Mouse (Mus musculus): ENCODE results near the gene Myl6b. TPM values are rescaled to one million over a fixed set of nuclear protein-coding genes. Genes with fewer than 3 reads are reported as not detected.
A peak's percentile ranks its signal among the peaks of the same experiment; 100 is the strongest.

Gene Myl6b
- total and polyA plus RNA-seq, 3 experiments: 2.0 to 14.7 (median 11.4) TPM

DNA sequence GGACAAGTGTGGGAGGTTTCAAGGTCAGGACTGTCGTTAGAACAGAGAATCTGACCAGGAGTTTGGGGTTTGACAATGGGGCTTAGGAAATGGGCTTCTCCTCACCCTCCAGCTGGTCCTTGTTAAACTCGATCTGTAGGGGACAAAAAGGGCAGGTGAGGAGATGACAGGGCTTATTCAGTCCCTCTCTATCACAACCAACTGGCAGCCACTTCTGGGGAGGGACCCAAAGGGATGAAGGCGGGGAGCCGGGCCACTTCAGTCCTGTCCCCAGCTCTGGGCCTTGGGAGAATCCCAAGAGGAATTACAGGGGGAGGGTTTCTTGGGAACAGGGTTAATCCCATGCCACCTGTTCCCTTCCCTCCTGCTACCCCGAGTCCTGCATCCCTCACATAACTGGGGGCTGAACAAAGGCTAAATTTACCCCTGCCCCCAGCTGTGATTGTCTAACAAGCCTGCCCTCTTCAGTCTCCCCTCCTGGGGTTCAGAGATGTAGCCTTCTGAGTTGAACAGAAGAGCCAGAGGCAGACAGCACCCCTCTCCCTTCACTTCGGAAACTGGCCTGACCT lies 1.9 kb downstream of the Myl6b start:
- TF ChIP-seq TAL1 (conservative IDR thresholded peaks at IDR 0.05; ENCODE audit: low read depth, low read length) (no peak), GATA1 (IDR thresholded peaks at IDR 0.05; ENCODE audit: borderline replicate concordance, low read length) (no peak), POLR2AphosphoS5 (IDR thresholded peaks at IDR 0.05; ENCODE audit: insufficient replicate concordance, low read depth, low read length) (no peak)
- Histone ChIP-seq H3K27me3 (ENCODE audit: insufficient read depth, low read length) (no peaks in the 10 kb centered on the region), H3K9me3 (replicated peaks) (no peaks in the 10 kb centered on the region), H3K4me3 (ENCODE audit: low read depth, low read length) (no peak overlapping the region; the same call in 1 of the 2 replicates), H3K4me1 (ENCODE audit: insufficient read depth, low read depth, low read length) (peaks cover 69% of the 10 kb centered on the region), H3K36me3 (replicated peaks) (peaks cover 36% of the 10 kb centered on the region)
- DNase-seq (ENCODE audit: low spot score) (no peak), ATAC-seq (ENCODE audit: extremely low read depth, insufficient number of reproducible peaks, low FRiP score, poor library complexity, severe bottlenecking) (no peak)

DNA sequence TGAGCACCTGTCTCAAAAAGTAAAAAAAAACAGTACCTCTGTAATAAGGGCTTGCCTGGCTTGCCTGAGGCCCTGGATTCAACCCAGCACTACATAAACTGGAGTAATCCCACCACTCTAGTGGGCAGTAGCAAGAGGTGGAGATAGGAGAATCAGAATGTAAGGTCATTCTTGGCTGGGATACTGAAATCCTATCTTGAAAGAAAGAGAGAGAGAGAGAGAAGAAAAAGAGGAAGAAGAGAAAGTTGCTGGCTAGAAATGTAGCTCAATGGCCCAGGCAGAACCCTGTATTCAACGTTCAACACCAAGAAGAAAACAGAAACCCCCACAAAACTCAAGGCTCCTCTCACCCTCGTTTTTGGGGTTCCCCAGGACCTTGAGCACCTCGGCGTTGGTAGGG lies 2.6 kb downstream of the Myl6b start:
- H3K36me3 ChIP-seq (replicated peaks): peaks cover 40% of the 10 kb centered on the region
- no peak overlapping the region; the same call in 1 of the 2 replicates for H3K4me3 ChIP-seq (ENCODE audit: low read depth, low read length)
- peaks cover 76% of the 10 kb centered on the region for H3K4me1 ChIP-seq (ENCODE audit: insufficient read depth, low read depth, low read length)
- DNase-seq (ENCODE audit: low spot score): no peak
- H3K9me3 ChIP-seq (replicated peaks): no peaks in the 10 kb centered on the region
- TF ChIP-seq GATA2 (IDR thresholded peaks at IDR 0.05; ENCODE audit: borderline replicate concordance, low read depth, low read length) (no peak), TAL1 (conservative IDR thresholded peaks at IDR 0.05; ENCODE audit: low read depth, low read length) (no peak), CTCF (IDR thresholded peaks at IDR 0.05; ENCODE audit: low read depth, low read length) (no peak), POLR2AphosphoS5 (IDR thresholded peaks at IDR 0.05; ENCODE audit: insufficient replicate concordance, low read depth, low read length) (no peak), GATA1 (IDR thresholded peaks at IDR 0.05; ENCODE audit: borderline replicate concordance, low read length) (no peak)
- no peak for ATAC-seq (ENCODE audit: extremely low read depth, insufficient number of reproducible peaks, low FRiP score, poor library complexity, severe bottlenecking)
- H3K27me3 ChIP-seq (ENCODE audit: insufficient read depth, low read length): no peaks in the 10 kb centered on the region

DNA sequence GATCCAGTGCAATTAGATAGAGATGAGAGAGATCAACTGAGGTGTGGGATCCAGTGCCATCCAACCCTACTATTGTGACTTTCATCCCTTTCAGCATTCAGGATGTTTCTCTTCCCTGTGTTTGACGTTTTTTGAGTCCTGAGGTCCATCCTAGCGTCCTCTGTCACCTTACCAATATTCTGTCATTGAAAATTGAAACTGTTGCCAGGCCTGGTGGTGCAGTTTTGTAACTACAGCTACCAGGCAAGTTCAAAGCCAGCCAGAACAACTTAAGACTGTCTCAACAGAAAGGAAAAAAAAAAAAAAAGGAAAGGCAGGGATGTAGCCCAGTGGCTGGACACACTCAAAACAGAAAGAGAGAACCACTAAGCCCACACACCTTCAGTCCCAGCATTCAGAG lies 3.2 kb downstream of the Myl6b start:
- peaks cover 46% of the 10 kb centered on the region for H3K36me3 ChIP-seq (replicated peaks)
- ATAC-seq (ENCODE audit: extremely low read depth, insufficient number of reproducible peaks, low FRiP score, poor library complexity, severe bottlenecking) (no peak), DNase-seq (ENCODE audit: low spot score) (no peak)
- no peaks in the 10 kb centered on the region for H3K9me3 ChIP-seq (replicated peaks)
- H3K27me3 ChIP-seq (ENCODE audit: insufficient read depth, low read length): no peaks in the 10 kb centered on the region
- H3K4me3 ChIP-seq (ENCODE audit: low read depth, low read length): peak overlapping the region; percentile 73
- H3K4me1 ChIP-seq (ENCODE audit: insufficient read depth, low read depth, low read length): peaks cover 75% of the 10 kb centered on the region
- no peak for TF ChIP-seq GATA2 (IDR thresholded peaks at IDR 0.05; ENCODE audit: borderline replicate concordance, low read depth, low read length)
- TF ChIP-seq GATA1 (IDR thresholded peaks at IDR 0.05; ENCODE audit: borderline replicate concordance, low read length): no peak
- no peak for TF ChIP-seq CTCF (IDR thresholded peaks at IDR 0.05; ENCODE audit: low read depth, low read length)
- TF ChIP-seq POLR2AphosphoS5 (IDR thresholded peaks at IDR 0.05; ENCODE audit: insufficient replicate concordance, low read depth, low read length): no peak
- TF ChIP-seq TAL1 (conservative IDR thresholded peaks at IDR 0.05; ENCODE audit: low read depth, low read length): no peak

DNA sequence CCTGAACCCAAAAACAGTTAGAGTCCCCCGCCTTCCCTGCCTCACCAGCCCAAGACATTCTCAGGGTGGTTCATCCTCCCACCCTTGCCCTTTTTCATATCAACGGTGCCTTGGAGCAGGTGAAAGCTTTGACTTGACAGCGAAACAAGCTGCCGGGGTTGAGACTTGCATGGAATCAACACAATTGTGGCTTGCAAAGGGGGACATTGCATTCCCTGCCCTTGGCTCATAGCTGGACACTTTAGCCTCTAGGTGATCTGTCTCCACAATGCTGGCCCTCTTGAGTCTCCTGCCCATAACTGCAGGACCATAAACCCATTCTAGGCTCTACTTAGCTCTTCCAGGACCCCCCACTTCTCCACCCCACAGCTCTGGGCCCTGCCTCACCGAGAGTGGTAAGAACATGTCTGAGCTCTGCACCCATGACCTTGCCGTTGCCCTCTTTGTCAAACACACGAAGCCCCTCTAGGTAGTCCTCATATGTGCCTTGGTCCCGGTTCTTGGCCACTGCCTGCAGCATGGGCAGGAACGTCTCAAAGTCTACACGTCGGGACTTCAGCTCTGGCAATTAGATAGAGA lies 3.7 kb downstream of the Myl6b start:
- peaks cover 75% of the 10 kb centered on the region for H3K4me1 ChIP-seq (ENCODE audit: insufficient read depth, low read depth, low read length)
- TF ChIP-seq TAL1 (conservative IDR thresholded peaks at IDR 0.05; ENCODE audit: low read depth, low read length): no peak
- TF ChIP-seq CTCF (IDR thresholded peaks at IDR 0.05; ENCODE audit: low read depth, low read length): no peak
- no peak for TF ChIP-seq POLR2AphosphoS5 (IDR thresholded peaks at IDR 0.05; ENCODE audit: insufficient replicate concordance, low read depth, low read length)
- TF ChIP-seq GATA1 (IDR thresholded peaks at IDR 0.05; ENCODE audit: borderline replicate concordance, low read length): no peak
- no peak for TF ChIP-seq GATA2 (IDR thresholded peaks at IDR 0.05; ENCODE audit: borderline replicate concordance, low read depth, low read length)
- peak overlapping the region; percentile 73 for H3K4me3 ChIP-seq (ENCODE audit: low read depth, low read length)

DNA sequence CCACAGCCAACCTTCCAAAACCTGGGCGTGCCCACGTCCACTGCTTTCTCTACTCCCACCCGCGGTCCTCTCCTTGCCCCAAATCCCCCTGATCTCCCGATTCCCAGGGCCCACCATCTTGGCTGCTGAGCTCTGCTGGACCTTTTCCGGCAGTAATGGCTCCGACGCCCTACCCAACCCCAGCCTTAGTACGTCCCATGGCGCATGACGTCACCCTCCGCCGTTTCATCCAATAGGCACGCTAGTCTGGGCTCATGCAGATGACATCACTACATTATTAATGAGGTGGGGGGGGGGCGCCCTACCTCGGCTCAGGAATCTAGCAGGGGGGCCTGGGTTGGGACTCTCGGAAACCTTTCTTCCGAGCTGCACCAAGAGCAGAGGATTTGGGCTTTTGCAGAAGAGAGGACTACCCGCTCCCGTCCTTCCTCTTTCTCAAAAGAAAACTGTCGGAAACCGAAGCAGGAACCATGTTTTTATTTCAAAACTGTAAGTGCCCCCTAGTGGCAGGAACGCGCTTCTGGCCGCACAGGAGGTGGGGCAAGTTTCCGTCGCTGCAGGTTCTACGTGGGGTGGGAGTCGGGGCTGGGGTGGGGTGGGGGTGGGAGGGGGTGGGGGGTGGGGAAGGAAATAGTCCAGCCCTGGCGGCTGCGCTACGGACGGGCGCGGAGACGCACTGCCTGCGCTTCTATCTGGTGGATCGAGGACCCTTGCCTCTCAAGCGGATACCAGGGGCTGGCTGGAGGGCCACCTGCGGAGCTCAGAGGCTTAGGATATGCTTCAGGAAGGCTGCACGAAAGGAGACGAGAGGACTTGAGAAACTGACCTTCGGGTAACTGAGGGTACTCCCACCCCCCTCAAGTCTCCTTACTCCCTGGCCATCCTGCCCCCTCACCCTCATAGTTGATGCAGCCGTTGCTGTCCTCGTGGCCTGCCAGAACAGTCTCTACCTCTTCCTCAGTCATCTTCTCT lies 4.5 kb downstream of the Myl6b start, which contains the start of gene Myl6:
Gene Myl6, minus strand, starts transcription at position 451 of the 972 bp plus-strand sequence.
- H3K4me1 ChIP-seq (ENCODE audit: insufficient read depth, low read depth, low read length): peaks cover 72% of the 10 kb centered on the region
- TF ChIP-seq GATA2 (IDR thresholded peaks at IDR 0.05; ENCODE audit: borderline replicate concordance, low read depth, low read length) (no peak), GATA1 (IDR thresholded peaks at IDR 0.05; ENCODE audit: borderline replicate concordance, low read length) (no peak), POLR2AphosphoS5 (IDR thresholded peaks at IDR 0.05; ENCODE audit: insufficient replicate concordance, low read depth, low read length) (no peak; the same call in 1 of the 2 replicates), CTCF (IDR thresholded peaks at IDR 0.05; ENCODE audit: low read depth, low read length) (no peak), TAL1 (conservative IDR thresholded peaks at IDR 0.05; ENCODE audit: low read depth, low read length) (no peak)

More for the DNA sequence above, 3.7 kb downstream of the Myl6b start:
- peak; percentile 42 for DNase-seq (ENCODE audit: low spot score)
- Histone ChIP-seq H3K9me3 (replicated peaks) (no peaks in the 10 kb centered on the region), H3K27me3 (ENCODE audit: insufficient read depth, low read length) (no peaks in the 10 kb centered on the region), H3K36me3 (replicated peaks) (peaks cover 52% of the 10 kb centered on the region)
- ATAC-seq (ENCODE audit: extremely low read depth, insufficient number of reproducible peaks, low FRiP score, poor library complexity, severe bottlenecking): no peak

DNA sequence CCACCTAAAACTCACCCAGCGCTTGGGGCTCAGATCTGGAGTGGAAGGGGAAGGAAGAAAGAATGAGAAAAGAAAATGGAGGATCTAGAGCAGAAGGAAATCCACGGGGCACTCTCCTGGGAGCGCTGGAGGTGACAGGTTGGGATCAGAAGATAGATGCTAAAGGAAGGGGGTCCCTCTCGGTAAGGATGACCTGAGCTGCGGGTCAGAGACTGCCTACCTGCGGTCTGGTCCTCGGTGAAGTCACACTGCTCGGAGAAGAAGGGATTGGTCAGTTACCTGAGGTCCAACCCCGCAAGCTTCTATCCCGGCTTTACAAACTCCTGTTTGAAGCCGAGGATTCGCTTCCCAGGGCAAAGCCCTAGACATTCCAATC lies 5.2 kb downstream of the Myl6b start:
- ATAC-seq (ENCODE audit: extremely low read depth, insufficient number of reproducible peaks, low FRiP score, poor library complexity, severe bottlenecking) (no peak), DNase-seq (ENCODE audit: low spot score) (no peak)
- Histone ChIP-seq H3K27me3 (ENCODE audit: insufficient read depth, low read length) (no peaks in the 10 kb centered on the region), H3K36me3 (replicated peaks) (peaks cover 66% of the 10 kb centered on the region), H3K9me3 (replicated peaks) (no peaks in the 10 kb centered on the region), H3K4me3 (ENCODE audit: low read depth, low read length) (peak overlapping the region; percentile 73), H3K4me1 (ENCODE audit: insufficient read depth, low read depth, low read length) (peaks cover 69% of the 10 kb centered on the region)
- TF ChIP-seq POLR2AphosphoS5 (IDR thresholded peaks at IDR 0.05; ENCODE audit: insufficient replicate concordance, low read depth, low read length) (no peak; the same call in 1 of the 2 replicates), TAL1 (conservative IDR thresholded peaks at IDR 0.05; ENCODE audit: low read depth, low read length) (no peak), GATA2 (IDR thresholded peaks at IDR 0.05; ENCODE audit: borderline replicate concordance, low read depth, low read length) (no peak), CTCF (IDR thresholded peaks at IDR 0.05; ENCODE audit: low read depth, low read length) (no peak), GATA1 (IDR thresholded peaks at IDR 0.05; ENCODE audit: borderline replicate concordance, low read length) (no peak)

More for the DNA sequence above, 4.5 kb downstream of the Myl6b start, which contains the start of gene Myl6:
- DNase-seq (ENCODE audit: low spot score): peak; percentile 90
- ATAC-seq (ENCODE audit: extremely low read depth, insufficient number of reproducible peaks, low FRiP score, poor library complexity, severe bottlenecking): peak; percentile 84
- Histone ChIP-seq H3K36me3 (replicated peaks) (peaks cover 59% of the 10 kb centered on the region), H3K27me3 (ENCODE audit: insufficient read depth, low read length) (no peaks in the 10 kb centered on the region), H3K4me3 (ENCODE audit: low read depth, low read length) (peak within 1 kb of the TSS; percentile 73), H3K9me3 (replicated peaks) (no peaks in the 10 kb centered on the region)
